Mouse (Mus musculus): Measurements from ENCODE around the gene Tubb2b. TPM values are rescaled to one million over a fixed set of nuclear protein-coding genes. Genes with fewer than 3 reads are reported as not detected.

Gene Tubb2b
- polyA plus RNA-seq, 1 experiment from 2014 or later, result 25.2 TPM

DNA sequence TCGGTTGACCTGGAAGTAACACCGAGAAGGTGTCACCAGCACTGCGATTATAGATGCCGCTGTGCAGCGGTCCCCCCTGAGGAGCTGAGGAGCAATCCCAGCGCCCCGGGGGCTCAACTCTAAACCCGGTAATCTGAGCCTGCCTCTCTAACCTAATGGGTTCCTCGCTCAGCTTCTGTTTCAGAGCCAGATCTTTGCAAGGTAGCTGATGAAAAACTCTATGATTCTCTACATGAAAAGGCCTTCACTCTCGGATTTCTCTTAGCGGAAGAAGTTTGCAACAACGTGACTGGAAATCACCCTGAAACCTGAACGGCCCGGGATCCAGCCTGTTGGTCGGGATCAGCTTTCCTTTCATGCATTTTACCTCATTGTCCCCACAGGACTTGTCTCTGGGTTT lies 2.0 kb upstream of the Tubb2b start:
- Histone ChIP-seq H3K27ac (ENCODE audit: low read depth, low read length) (peak overlapping the region; percentile 82), H3K4me1 (ENCODE audit: control insufficient read depth, insufficient read depth, low read length) (peaks cover 20% of the 10 kb centered on the region), H3K9ac (ENCODE audit: low read depth, low read length) (peak overlapping the region; percentile 77), H3K36me3 (ENCODE audit: control insufficient read depth, insufficient read depth, low read length) (no peaks in the 10 kb centered on the region), H3K4me2 (peak overlapping the region; percentile 87), H3K4me3 (ENCODE audit: low read depth, low read length) (peak overlapping the region; percentile 73), H3K9me3 (replicated peaks; ENCODE audit: control insufficient read depth, low read length) (no peaks in the 10 kb centered on the region), H3K27me3 (ENCODE audit: control insufficient read depth, insufficient read depth, low read length) (no peaks in the 10 kb centered on the region; the same call in 1 of the 2 replicates)
- ATAC-seq (replicated peaks; ENCODE audit: insufficient number of reproducible peaks, low FRiP score, low TSS enrichment), result no peak
- 2% methylated on average over 15 of the region's 15 CpGs for WGBS (ENCODE audit: insufficient replicate concordance)

DNA sequence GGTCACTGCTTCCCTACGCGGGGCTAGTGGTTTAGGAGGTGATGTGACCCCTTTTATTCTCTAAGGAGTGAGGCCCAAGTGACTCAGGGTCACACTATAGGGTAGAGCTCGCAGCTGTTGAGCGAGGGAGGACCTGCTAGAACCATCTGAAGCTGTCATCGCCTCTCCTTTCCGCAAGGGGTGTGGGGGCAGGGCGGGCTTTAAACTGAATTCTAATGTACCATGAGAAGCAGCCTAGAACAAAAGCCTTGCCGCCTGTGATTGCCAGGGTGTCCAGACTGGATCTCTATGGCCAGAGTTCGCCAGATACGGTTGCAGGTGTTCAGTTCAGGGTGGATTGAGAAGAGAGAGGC lies 1.4 kb upstream of the Tubb2b start:
- H3K4me2 ChIP-seq, result peak overlapping the region; percentile 87
- H3K9me3 ChIP-seq (replicated peaks; ENCODE audit: control insufficient read depth, low read length), result no peaks in the 10 kb centered on the region
- peaks cover 20% of the 10 kb centered on the region for H3K4me1 ChIP-seq (ENCODE audit: control insufficient read depth, insufficient read depth, low read length)
- peak overlapping the region; percentile 77 for H3K9ac ChIP-seq (ENCODE audit: low read depth, low read length)
- ATAC-seq (replicated peaks; ENCODE audit: insufficient number of reproducible peaks, low FRiP score, low TSS enrichment), result no peak
- H3K27me3 ChIP-seq (ENCODE audit: control insufficient read depth, insufficient read depth, low read length), result no peaks in the 10 kb centered on the region; the same call in 1 of the 2 replicates
- H3K36me3 ChIP-seq (ENCODE audit: control insufficient read depth, insufficient read depth, low read length), result no peaks in the 10 kb centered on the region
- under 1% methylated on average over 10 of the region's 10 CpGs for WGBS (ENCODE audit: insufficient replicate concordance)
- H3K27ac ChIP-seq (ENCODE audit: low read depth, low read length), result peak overlapping the region; percentile 82
- H3K4me3 ChIP-seq (ENCODE audit: low read depth, low read length), result peak overlapping the region; percentile 73

DNA sequence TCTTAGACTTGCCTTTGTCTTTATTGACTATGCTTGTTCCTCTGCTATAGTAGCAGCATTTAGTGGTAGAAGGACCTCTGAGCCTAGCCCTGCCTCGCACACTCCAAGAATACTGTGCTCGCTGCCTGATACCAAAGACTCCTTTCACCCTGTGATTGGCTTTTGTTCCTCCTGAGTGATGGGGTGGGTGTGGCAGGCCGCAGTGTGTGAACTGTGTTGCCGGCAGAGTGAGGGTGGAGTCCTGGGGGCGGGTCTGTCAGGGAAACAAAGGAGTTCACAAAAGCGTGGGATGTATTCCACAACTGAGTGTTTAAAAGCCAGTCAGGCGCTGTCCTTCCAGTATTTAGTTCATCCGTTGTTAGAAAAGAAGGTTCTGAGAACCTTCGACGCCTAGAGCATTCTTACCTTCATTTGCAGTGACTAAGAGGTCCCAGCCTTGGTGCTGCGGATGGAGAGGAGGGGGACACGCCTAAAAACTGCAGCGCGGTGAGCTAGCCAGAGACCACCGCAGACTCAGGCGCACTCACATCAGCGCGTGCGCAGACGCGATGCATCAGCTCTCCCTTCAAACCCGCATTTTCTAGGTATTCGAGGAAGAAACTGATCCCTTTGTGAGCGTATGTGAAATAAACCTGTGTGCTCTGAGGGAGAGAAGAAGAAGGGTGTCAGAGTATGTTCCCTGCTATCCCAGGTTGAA lies 893 bp upstream of the Tubb2b start:
- Histone ChIP-seq H3K27ac (ENCODE audit: low read depth, low read length) (peak overlapping the region; percentile 82), H3K4me1 (ENCODE audit: control insufficient read depth, insufficient read depth, low read length) (peaks cover 20% of the 10 kb centered on the region), H3K9ac (ENCODE audit: low read depth, low read length) (peak overlapping the region; percentile 77), H3K4me2 (peak overlapping the region; percentile 87), H3K27me3 (ENCODE audit: control insufficient read depth, insufficient read depth, low read length) (no peaks in the 10 kb centered on the region; the same call in 1 of the 2 replicates), H3K36me3 (ENCODE audit: control insufficient read depth, insufficient read depth, low read length) (no peaks in the 10 kb centered on the region), H3K4me3 (ENCODE audit: low read depth, low read length) (peak overlapping the region; percentile 73), H3K9me3 (replicated peaks; ENCODE audit: control insufficient read depth, low read length) (no peaks in the 10 kb centered on the region)
- ATAC-seq (replicated peaks; ENCODE audit: insufficient number of reproducible peaks, low FRiP score, low TSS enrichment), result peak; percentile 59; the same call in 1 of the 2 replicates
- WGBS (ENCODE audit: insufficient replicate concordance), result under 1% methylated on average over 24 of the region's 24 CpGs

DNA sequence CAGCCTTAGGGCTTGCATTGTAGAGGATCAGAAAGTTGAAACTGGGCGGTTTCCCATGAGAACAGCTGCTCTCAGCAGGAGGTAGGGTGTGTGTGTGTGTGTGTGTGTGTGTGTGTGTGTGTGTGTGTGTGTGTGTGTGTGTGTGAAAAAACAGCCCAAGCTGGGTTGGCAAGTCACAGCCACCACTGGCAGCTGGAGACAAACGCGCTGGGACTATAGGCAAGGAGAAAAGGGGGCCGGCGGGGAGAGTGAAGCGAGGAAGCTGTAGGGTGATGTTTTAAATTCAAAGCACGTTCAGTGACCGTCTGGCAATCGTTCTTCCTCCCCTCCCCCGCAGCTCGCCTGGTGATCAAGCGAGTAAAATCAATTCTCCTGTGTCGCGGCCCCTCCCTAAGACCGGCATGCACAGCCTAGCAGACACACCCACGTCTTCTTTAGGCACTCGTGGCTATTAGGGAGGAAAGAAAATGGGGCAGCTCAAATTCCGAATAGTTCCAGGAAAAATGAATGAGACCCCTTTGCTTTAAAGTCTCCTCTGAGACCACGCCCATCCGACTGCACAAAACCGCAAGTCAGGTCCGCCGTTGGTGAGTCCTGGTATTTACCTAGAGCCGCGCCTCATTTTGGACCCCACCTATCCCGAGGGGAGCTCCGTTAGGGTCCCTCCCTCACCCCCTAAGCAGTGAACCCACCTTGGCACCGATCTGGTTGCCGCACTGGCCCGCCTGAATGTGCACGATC lies 611 bp downstream of the Tubb2b start:
- H3K9me3 ChIP-seq (replicated peaks; ENCODE audit: control insufficient read depth, low read length), result no peaks in the 10 kb centered on the region
- peak overlapping the region; percentile 77 for H3K9ac ChIP-seq (ENCODE audit: low read depth, low read length)
- WGBS (ENCODE audit: insufficient replicate concordance), result under 1% methylated on average over 31 of the region's 31 CpGs
- peak overlapping the region; percentile 73 for H3K4me3 ChIP-seq (ENCODE audit: low read depth, low read length)
- peak overlapping the region; percentile 87 for H3K4me2 ChIP-seq
- no peaks in the 10 kb centered on the region for H3K36me3 ChIP-seq (ENCODE audit: control insufficient read depth, insufficient read depth, low read length)
- H3K27me3 ChIP-seq (ENCODE audit: control insufficient read depth, insufficient read depth, low read length), result no peaks in the 10 kb centered on the region; the same call in 1 of the 2 replicates
- no peak; the same call in 1 of the 2 replicates for ATAC-seq (replicated peaks; ENCODE audit: insufficient number of reproducible peaks, low FRiP score, low TSS enrichment)
- peak overlapping the region; percentile 57; the same call in 1 of the 2 replicates for H3K27ac ChIP-seq (ENCODE audit: low read depth, low read length)
- H3K4me1 ChIP-seq (ENCODE audit: control insufficient read depth, insufficient read depth, low read length), result peaks cover 20% of the 10 kb centered on the region

DNA sequence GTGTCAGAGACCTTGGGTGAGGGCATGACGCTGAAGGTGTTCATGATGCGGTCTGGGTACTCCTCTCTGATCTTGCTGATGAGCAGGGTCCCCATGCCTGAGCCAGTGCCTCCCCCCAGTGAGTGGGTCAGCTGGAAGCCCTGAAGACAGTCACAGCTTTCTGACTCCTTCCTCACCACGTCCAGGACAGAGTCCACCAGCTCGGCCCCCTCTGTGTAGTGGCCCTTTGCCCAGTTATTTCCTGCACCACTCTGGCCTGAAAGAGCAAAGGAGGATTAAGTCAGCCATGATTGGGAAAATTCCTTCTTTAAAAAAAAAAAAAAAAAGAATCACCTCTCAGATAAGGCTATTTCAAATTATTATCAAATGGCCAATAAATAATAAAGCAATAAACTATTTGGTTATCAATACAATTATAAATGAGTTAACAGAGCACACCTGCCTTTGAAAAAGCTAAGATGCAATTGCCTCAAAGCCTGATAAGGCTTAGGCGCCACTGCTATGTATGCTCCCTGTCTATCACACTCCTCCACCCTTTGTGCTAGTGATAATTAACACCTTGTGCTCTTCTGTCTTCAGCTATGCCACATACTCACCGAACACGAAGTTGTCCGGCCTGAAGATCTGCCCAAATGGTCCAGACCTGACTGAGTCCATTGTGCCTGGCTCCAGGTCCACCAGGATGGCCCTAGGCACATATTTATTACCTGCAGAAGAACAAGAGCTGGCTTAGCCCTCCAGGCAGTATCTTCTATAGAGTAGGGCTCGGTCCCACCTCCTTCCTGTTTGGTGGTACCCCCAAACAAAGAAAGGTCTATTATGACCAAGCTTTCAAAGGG lies 1.8 kb downstream of the Tubb2b start:
- no peak for ATAC-seq (replicated peaks; ENCODE audit: insufficient number of reproducible peaks, low FRiP score, low TSS enrichment)
- Histone ChIP-seq H3K4me1 (ENCODE audit: control insufficient read depth, insufficient read depth, low read length) (peaks cover 17% of the 10 kb centered on the region), H3K9me3 (replicated peaks; ENCODE audit: control insufficient read depth, low read length) (no peaks in the 10 kb centered on the region), H3K27me3 (ENCODE audit: control insufficient read depth, insufficient read depth, low read length) (no peaks in the 10 kb centered on the region), H3K4me3 (ENCODE audit: low read depth, low read length) (peak overlapping the region; percentile 73), H3K27ac (ENCODE audit: low read depth, low read length) (no peak overlapping the region), H3K9ac (ENCODE audit: low read depth, low read length) (no peak overlapping the region), H3K36me3 (ENCODE audit: control insufficient read depth, insufficient read depth, low read length) (no peaks in the 10 kb centered on the region), H3K4me2 (peak overlapping the region; percentile 87)
- WGBS (ENCODE audit: insufficient replicate concordance), result 70% methylated on average over 8 of the region's 9 CpGs

DNA sequence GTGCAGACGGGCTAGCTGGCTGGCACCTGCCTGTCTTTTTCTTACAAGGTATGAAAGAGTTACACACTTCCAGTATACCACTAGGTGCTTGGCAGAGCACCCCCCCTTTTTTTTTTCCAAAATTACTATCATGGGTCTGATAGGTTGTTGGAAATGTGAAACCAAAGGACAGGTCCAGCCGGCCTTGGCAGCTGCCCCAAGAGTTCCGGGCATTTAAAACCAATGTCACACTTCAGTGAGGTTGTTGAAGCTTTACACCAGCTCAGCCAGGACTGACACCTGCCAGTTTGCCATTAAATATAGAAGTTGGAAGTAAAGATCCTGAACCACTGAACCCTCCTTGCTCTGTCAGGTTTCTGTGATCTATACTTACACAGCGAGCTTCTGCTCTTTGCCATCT lies 4.6 kb downstream of the Tubb2b start:
- H3K4me3 ChIP-seq (ENCODE audit: low read depth, low read length), result no peak overlapping the region
- no peak overlapping the region for H3K9ac ChIP-seq (ENCODE audit: low read depth, low read length)
- H3K4me1 ChIP-seq (ENCODE audit: control insufficient read depth, insufficient read depth, low read length), result peaks cover 5% of the 10 kb centered on the region; the same call in 1 of the 2 replicates
- H3K4me2 ChIP-seq, result no peak overlapping the region
- no peak for ATAC-seq (replicated peaks; ENCODE audit: insufficient number of reproducible peaks, low FRiP score, low TSS enrichment)
- H3K27ac ChIP-seq (ENCODE audit: low read depth, low read length), result no peak overlapping the region
- no peaks in the 10 kb centered on the region for H3K27me3 ChIP-seq (ENCODE audit: control insufficient read depth, insufficient read depth, low read length)
- 87% methylated on average over 4 of the region's 4 CpGs for WGBS (ENCODE audit: insufficient replicate concordance)
- H3K36me3 ChIP-seq (ENCODE audit: control insufficient read depth, insufficient read depth, low read length), result no peaks in the 10 kb centered on the region
- H3K9me3 ChIP-seq (replicated peaks; ENCODE audit: control insufficient read depth, low read length), result no peaks in the 10 kb centered on the region

DNA sequence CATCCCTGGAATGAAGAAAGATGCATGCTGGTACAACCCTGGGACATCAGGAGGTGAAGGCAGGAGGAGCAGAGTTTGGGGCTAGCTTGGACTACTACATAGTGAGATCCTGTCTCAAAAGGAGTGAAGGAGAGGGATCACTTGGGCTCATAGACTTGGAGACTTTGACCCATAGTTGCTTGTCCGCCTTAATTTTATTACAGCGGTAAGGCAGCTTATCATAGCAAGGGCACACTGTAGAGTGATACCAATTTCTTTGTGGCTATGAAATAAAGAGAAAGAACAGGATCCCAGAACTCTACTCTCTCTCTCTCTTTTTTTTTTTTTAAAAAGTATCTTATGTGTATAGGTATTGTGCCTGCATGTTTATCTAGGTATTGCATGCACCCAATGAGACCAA lies 9.7 kb downstream of the Tubb2b start:
- 93% methylated on average over 2 of the region's 2 CpGs for WGBS (ENCODE audit: insufficient replicate concordance)

DNA sequence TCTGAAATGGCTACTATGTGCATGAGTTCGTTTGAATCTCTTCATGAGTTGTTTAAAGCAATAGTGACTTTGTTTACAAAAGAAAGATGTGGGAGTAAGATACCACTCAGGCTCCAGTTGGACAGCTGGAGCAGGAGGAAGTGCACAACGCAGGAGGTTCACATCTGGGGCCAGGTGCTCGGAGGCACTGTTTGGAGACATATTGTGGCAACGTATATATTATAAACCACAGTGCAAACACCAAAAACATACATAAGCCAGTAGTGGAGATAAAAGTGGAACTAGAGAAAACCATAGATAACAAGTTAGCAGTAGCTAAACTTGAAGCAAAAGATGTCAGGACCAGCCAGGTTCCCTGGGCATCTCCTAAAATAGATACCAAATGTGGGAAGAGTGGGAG lies 10.9 kb downstream of the Tubb2b start:
- H3K4me2 ChIP-seq, result no peak overlapping the region
- no peaks in the 10 kb centered on the region for H3K27me3 ChIP-seq (ENCODE audit: control insufficient read depth, insufficient read depth, low read length)
- H3K4me1 ChIP-seq (ENCODE audit: control insufficient read depth, insufficient read depth, low read length), result peaks cover 5% of the 10 kb centered on the region
- no peak overlapping the region for H3K4me3 ChIP-seq (ENCODE audit: low read depth, low read length)
- no peak overlapping the region for H3K27ac ChIP-seq (ENCODE audit: low read depth, low read length)
- WGBS (ENCODE audit: insufficient replicate concordance), result 58% methylated on average over 4 of the region's 4 CpGs
- H3K36me3 ChIP-seq (ENCODE audit: control insufficient read depth, insufficient read depth, low read length), result no peaks in the 10 kb centered on the region
- H3K9me3 ChIP-seq (replicated peaks; ENCODE audit: control insufficient read depth, low read length), result no peaks in the 10 kb centered on the region
- no peak overlapping the region for H3K9ac ChIP-seq (ENCODE audit: low read depth, low read length)
- no peak for ATAC-seq (replicated peaks; ENCODE audit: insufficient number of reproducible peaks, low FRiP score, low TSS enrichment)

More for the DNA sequence above, 9.7 kb downstream of the Tubb2b start:
- Histone ChIP-seq H3K4me3 (ENCODE audit: low read depth, low read length) (no peak overlapping the region), H3K4me2 (no peak overlapping the region), H3K27ac (ENCODE audit: low read depth, low read length) (no peak overlapping the region), H3K27me3 (ENCODE audit: control insufficient read depth, insufficient read depth, low read length) (no peaks in the 10 kb centered on the region), H3K9me3 (replicated peaks; ENCODE audit: control insufficient read depth, low read length) (no peaks in the 10 kb centered on the region), H3K9ac (ENCODE audit: low read depth, low read length) (no peak overlapping the region), H3K36me3 (ENCODE audit: control insufficient read depth, insufficient read depth, low read length) (no peaks in the 10 kb centered on the region), H3K4me1 (ENCODE audit: control insufficient read depth, insufficient read depth, low read length) (peaks cover 5% of the 10 kb centered on the region)
- no peak for ATAC-seq (replicated peaks; ENCODE audit: insufficient number of reproducible peaks, low FRiP score, low TSS enrichment)
